Mouse (Mus musculus): ENCODE results near the gene Rhbdd1.

- TF ChIP-seq CTCF (IDR thresholded peaks at IDR 0.05; ENCODE audit: insufficient read depth, low read depth, low read length), result no peak
- no peak for TF ChIP-seq POLR2A (IDR thresholded peaks at IDR 0.05; ENCODE audit: insufficient read depth, low read depth, low read length)
These were observed 13.6 kb downstream of the Rhbdd1 start for GRCm38 (mm10) chr1:82329954-82330247.
